Mouse (Mus musculus) kidney, postnatal 0 days (tissue): ENCODE data around the gene Papss1. TPM values are rescaled to one million over a fixed set of nuclear protein-coding genes. Genes with fewer than 3 reads are reported as not detected.

Experiments
- ATAC-seq: fragments of 200-750 bp; cut with Nextera tagmentation; replicated peaks from 2 replicates; pipeline ENCODE4 v1.8.0; 2017; ENCODE audit warnings: low read depth, moderate number of reproducible peaks, moderate TSS enrichment, moderate library complexity; ENCODE audit not compliant: low FRiP score
- DNase-seq: peaks from one replicate; pipeline ENCODE4 v3.0.0-alpha.2; 2016; ENCODE audit warnings: low spot score
- H3K27ac ChIP-seq: fragments of 300-500 bp; sonication (generic); 2 replicates; pipeline ENCODE4 v1.5.1; 2014; ENCODE audit warnings: mild to moderate bottlenecking
- H3K27me3 ChIP-seq: fragments of 300-500 bp; sonication (generic); 2 replicates; pipeline ENCODE4 v1.6.1; 2014; ENCODE audit warnings: low read length, mixed read lengths; ENCODE audit not compliant: insufficient read depth
- H3K36me3 ChIP-seq: fragments of 300-500 bp; sonication (generic); 2 replicates; pipeline ENCODE4 v1.6.1; 2014; ENCODE audit warnings: low read length, mixed read lengths; ENCODE audit not compliant: insufficient read depth
- H3K4me1 ChIP-seq: fragments of 300-500 bp; sonication (generic); replicated peaks from 2 replicates; pipeline ENCODE4 v1.6.1; 2014; ENCODE audit warnings: antibody characterized with exemption, low read length, mixed read lengths; ENCODE audit not compliant: insufficient read depth
- H3K4me2 ChIP-seq: fragments of 300-500 bp; sonication (generic); 2 replicates; pipeline ENCODE4 v1.6.1; 2014; ENCODE audit warnings: mild to moderate bottlenecking, low read length, moderate library complexity, mixed read lengths
- H3K4me3 ChIP-seq: fragments of 300-500 bp; sonication (generic); replicated peaks from 2 replicates; pipeline ENCODE4 v1.5.1; 2014; ENCODE audit warnings: low read depth, low read length
- H3K9ac ChIP-seq: fragments of 300-500 bp; sonication (generic); 2 replicates; pipeline ENCODE4 v1.6.1; 2014; ENCODE audit warnings: low read depth, low read length
- H3K9me3 ChIP-seq: fragments of 300-500 bp; sonication (generic); replicated peaks from 2 replicates; pipeline ENCODE4 v1.6.1; 2016; ENCODE audit warnings: low read length, inconsistent platforms, mixed read lengths
- CTCF ChIP-seq: IDR thresholded peaks from 2 replicates; pipeline ENCODE4 v1.5.1; 2016; ENCODE audit warnings: antibody characterized with exemption, low read depth, mild to moderate bottlenecking, moderate library complexity
- WGBS: fragments of 180-500 bp; shearing (Covaris S2); extraction: QIAGEN DNeasy Blood & Tissue Kit; methylation state at CpG from one replicate; pipeline ENCODE4 v1.1.7; 2014; 5-methylcytosine and 5-hydroxymethylcytosine counted together
- polyA plus RNA-seq: library from polyadenylated mRNA; unstranded; fragments of >200 nt; fragmentation: Nextera tagmentation; extraction: Ambion mirVana; gene quantifications from 2 replicates; pipeline ENCODE4 v1.2.1, GENCODE M21; 2015

Gene Papss1
- polyA plus RNA-seq, 1 experiment from 2014 or later = 116 TPM

DNA sequence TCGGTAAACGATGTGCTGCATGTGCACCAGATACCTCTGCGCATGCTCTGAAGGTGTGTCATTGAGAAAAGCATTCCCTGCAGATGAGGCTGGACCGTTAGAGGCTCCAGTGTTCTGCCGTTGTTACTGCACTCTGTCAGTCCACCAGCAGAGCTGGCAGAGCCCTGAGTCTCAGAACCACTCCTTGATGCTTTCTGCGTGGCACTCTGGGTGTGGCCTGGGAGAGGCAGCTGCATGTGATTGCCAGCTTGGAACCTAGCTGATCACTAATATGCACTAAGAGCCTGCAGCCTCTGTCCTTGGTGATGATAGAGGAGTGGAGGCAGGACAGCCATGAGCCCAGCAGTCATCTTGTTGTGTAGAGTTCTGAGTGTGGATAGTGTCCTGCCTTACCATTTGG lies 43.5 kb downstream of the Papss1 start:
- H3K27me3 ChIP-seq = no peaks in the 10 kb centered on the region
- DNase-seq (no peak), ATAC-seq (no peak)
- peaks cover 45% of the 10 kb centered on the region for H3K36me3 ChIP-seq
- no peak overlapping the region for H3K27ac ChIP-seq
- H3K4me2 ChIP-seq = no peak overlapping the region
- H3K4me1 ChIP-seq = no peaks in the 10 kb centered on the region
- WGBS = 95% methylated on average over 6 of the region's 6 CpGs
- no peak overlapping the region for H3K9ac ChIP-seq
- H3K4me3 ChIP-seq = no peak overlapping the region
- no peak for TF ChIP-seq CTCF
- H3K9me3 ChIP-seq = no peaks in the 10 kb centered on the region

DNA sequence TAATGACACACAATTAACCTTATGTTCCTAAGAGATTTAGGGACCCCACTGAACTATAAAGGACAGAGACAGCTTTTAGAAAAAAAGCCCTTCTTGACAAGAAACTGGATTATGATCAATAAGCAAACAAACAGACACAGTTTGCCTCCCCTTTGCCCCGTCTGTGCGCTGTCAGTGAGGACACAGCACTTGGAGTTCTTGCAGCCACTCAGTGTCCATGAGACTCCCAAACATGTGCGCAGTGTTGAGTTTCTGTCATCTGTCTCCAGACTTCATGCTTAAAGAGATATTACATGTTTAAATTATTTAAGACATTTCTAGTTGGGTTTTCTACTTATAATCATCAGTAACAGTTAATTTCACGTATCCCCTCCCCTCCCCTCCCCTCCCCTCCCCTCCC lies 45.1 kb downstream of the Papss1 start:
- no peaks in the 10 kb centered on the region for H3K9me3 ChIP-seq
- H3K4me3 ChIP-seq = no peak overlapping the region
- H3K27me3 ChIP-seq = no peaks in the 10 kb centered on the region
- ATAC-seq (no peak), DNase-seq (no peak)
- no peak for TF ChIP-seq CTCF
- no peak overlapping the region for H3K9ac ChIP-seq
- no peak overlapping the region for H3K27ac ChIP-seq
- H3K36me3 ChIP-seq = peaks cover 44% of the 10 kb centered on the region
- H3K4me1 ChIP-seq = no peaks in the 10 kb centered on the region
- WGBS = 85% methylated on average over 4 of the region's 4 CpGs
- no peak overlapping the region for H3K4me2 ChIP-seq

DNA sequence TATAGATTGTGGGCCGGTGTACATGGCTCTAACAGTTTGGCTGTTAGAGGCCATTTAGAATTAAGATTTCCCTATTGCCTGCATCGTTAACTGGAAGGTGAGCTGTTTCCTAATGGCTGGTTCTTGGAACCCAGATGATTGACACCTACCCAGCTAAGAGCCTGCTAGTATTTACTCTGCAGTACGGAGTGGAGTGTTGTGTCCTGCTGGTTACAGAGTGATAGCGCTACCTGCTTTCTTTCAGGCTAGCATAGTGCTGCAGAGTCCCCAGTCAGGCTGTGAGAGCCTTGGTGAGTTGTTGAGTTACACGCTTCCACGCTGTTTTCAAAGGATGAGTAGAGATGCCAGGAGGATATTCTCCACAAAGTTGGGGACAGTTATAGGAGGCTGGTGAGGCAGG lies 46.0 kb downstream of the Papss1 start:
- DNase-seq = no peak
- peaks cover 43% of the 10 kb centered on the region for H3K36me3 ChIP-seq
- WGBS = 79% methylated on average over 6 of the region's 6 CpGs

DNA sequence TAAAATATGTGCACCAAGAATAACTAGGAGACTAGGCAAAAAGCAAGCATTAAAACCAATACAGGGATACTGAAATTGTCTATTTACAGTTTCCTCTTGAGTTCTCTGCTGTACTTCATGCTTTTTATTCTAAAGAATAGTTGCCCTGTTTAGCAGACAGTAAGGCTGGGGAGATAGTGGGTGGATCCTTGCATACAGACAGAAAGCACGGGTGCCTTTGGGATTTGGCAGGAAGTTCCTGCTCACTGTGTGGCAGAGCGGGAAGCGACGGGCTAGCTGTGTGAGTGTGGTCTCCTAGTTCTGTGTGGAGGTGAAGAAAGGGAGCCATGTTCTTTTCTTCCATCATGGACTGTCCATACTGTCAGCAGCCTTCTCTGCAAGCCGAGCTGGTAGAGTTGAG lies 48.3 kb downstream of the Papss1 start:
- no peaks in the 10 kb centered on the region for H3K27me3 ChIP-seq
- no peak overlapping the region for H3K4me2 ChIP-seq
- DNase-seq (no peak), ATAC-seq (no peak)
- no peak overlapping the region for H3K9ac ChIP-seq
- 69% methylated on average over 5 of the region's 5 CpGs for WGBS
- H3K4me3 ChIP-seq = no peak overlapping the region
- TF ChIP-seq CTCF = no peak
- peaks cover 29% of the 10 kb centered on the region for H3K36me3 ChIP-seq
- no peaks in the 10 kb centered on the region for H3K9me3 ChIP-seq
- H3K4me1 ChIP-seq = no peaks in the 10 kb centered on the region
- no peak overlapping the region for H3K27ac ChIP-seq

More for the DNA sequence above, 46.0 kb downstream of the Papss1 start:
- Histone ChIP-seq H3K27ac (no peak overlapping the region), H3K9ac (no peak overlapping the region), H3K4me3 (no peak overlapping the region), H3K4me2 (no peak overlapping the region), H3K9me3 (no peaks in the 10 kb centered on the region), H3K4me1 (no peaks in the 10 kb centered on the region), H3K27me3 (no peaks in the 10 kb centered on the region)
- no peak for ATAC-seq
- no peak for TF ChIP-seq CTCF

DNA sequence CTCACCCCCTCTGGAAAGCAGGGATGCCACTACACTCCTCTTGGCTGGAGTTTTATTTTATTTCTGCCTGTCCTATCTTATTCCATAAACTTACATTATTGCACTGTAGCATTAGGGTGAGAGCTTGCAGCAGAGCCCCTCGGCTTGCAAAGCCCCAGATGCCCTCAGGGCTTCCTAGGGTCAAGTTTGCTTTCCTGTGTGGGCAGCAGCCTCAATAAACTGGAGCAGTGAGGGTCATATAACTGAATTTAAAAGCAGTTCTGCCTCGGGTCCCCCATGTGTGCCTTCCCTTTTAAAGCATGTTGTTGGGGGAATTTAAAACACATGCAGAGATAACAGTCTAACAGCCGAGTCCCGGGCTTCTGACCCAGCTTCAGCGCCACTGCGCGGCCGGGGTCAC lies 49.5 kb downstream of the Papss1 start:
- DNase-seq (no peak), ATAC-seq (no peak)
- peaks cover 24% of the 10 kb centered on the region; the same call in 1 of the 2 replicates for H3K36me3 ChIP-seq
- H3K9ac ChIP-seq = no peak overlapping the region
- H3K4me2 ChIP-seq = no peak overlapping the region
- no peaks in the 10 kb centered on the region for H3K27me3 ChIP-seq
- H3K4me1 ChIP-seq = no peaks in the 10 kb centered on the region
- no peak overlapping the region for H3K27ac ChIP-seq
- TF ChIP-seq CTCF = no peak
- H3K9me3 ChIP-seq = no peaks in the 10 kb centered on the region
- H3K4me3 ChIP-seq = no peak overlapping the region
- WGBS = 48% methylated on average over 8 of the region's 8 CpGs

DNA sequence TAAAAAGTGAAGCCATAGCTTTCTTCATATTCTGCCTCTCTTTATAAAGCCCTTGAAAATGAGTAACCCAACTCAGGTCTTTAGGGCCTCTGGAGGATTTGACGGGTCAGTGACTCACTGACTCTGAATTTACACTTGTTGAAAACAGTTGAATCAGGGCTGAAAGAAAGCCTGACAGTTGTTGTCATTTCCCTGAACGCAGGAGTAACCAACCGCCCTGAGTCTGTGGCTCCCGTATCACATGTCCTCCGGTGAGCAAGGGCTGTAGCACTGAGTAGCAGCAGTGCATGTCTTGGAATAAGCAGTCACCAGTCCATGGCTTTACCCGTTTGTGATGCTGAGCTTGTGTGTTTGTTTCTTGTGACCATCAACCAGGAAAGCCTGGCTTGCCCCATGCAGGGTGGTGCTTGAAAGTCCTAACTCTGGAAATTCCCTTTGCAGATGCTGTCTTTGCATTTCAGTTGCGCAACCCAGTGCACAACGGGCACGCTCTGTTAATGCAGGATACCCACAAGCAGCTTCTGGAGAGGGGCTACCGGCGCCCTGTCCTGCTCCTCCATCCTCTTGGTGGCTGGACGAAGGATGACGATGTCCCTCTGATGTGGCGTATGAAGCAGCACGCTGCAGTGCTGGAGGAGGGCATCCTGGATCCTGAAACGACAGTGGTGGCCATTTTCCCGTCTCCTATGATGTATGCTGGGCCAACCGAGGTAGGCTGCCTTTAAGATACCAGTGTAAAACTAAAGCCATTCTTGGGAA lies 54.2 kb downstream of the Papss1 start:
- H3K27ac ChIP-seq = no peak overlapping the region
- H3K9ac ChIP-seq = no peak overlapping the region
- no peak overlapping the region for H3K4me2 ChIP-seq
- ATAC-seq (peak; percentile 85), DNase-seq (peak; percentile 71)
- H3K4me1 ChIP-seq = no peaks in the 10 kb centered on the region
- no peaks in the 10 kb centered on the region for H3K27me3 ChIP-seq
- WGBS = 73% methylated on average over 18 of the region's 18 CpGs
- no peak overlapping the region for H3K4me3 ChIP-seq
- H3K9me3 ChIP-seq = no peaks in the 10 kb centered on the region
- peaks cover 12% of the 10 kb centered on the region; the same call in 1 of the 2 replicates for H3K36me3 ChIP-seq
- TF ChIP-seq CTCF = no peak
